9 mouse cellular contexts compared by ENCODE assay signal in the genomic region with DNA sequence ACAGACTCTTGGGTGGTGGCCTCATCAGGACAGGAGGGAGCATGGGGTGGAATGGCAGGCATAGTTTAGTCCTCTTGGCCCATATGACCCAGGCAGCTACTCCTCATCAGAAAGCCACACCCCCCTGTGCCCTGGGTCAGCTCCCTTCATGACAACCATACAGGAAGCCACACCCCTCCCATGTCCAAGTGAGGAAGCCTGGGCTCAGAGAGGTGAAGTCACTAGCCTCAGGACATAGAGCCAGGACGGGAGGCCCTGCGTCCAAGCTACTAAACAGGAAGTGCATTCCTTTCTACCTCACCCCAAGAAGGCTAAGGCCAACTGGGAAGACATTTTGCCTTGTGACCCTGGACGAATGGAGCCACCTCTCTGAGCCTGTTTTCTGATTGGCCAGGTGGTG. TPM values are rescaled to one million over a fixed set of nuclear protein-coding genes. Genes with fewer than 3 reads are reported as not detected.
DNase-seq lines count a peak whose midpoint lies in the region; ATAC-seq lines count a peak whose summit lies in the region.
"Had no signal": no experiment of that assay in that cellular context is flagged by ENCODE, and none has a peak within 500 bp of the region (broad histone marks: within the 10 kb centered on the region; RNA-seq: fewer than 3 reads in every experiment).

No protein-coding gene starts in this region.

- peaks cover 63% of the 10 kb centered on the region for H3K4me1 ChIP-seq in heart, embryonic 10.5 days
- H3K4me1 ChIP-seq in heart, embryonic 11.5 days (ENCODE audit: control insufficient read depth, insufficient read depth, low read length) = peaks cover 18% of the 10 kb centered on the region

- H3K9ac ChIP-seq in heart, embryonic 11.5 days (ENCODE audit: low read depth, low read length) = no peak overlapping the region

- H3K27me3 ChIP-seq in heart, embryonic 10.5 days (ENCODE audit: insufficient read depth, poor library complexity, severe bottlenecking) = no peaks in the 10 kb centered on the region
- H3K27me3 ChIP-seq in heart, embryonic 11.5 days (ENCODE audit: control insufficient read depth, insufficient read depth, low read length) = no peaks in the 10 kb centered on the region
- H3K27me3 ChIP-seq: megakaryocyte, embryonic 14.5 days had no signal

- 0 out of 2 replicates have a peak, but pooled peaks cover under 1% of the 10 kb centered on the region for H3K9me3 ChIP-seq in heart, embryonic 10.5 days
- no peaks in the 10 kb centered on the region; the same call in 1 of the 2 replicates for H3K9me3 ChIP-seq in heart, embryonic 11.5 days (replicated peaks; ENCODE audit: control insufficient read depth, low read length)

- 42% methylated on average over 3 of the region's 3 CpGs for WGBS in heart, embryonic 10.5 days
- WGBS in heart, embryonic 11.5 days (ENCODE audit: insufficient replicate concordance) = 31% methylated on average over 3 of the region's 3 CpGs

- no peak overlapping the region for H3K4me3 ChIP-seq in heart, embryonic 10.5 days
- H3K4me3 ChIP-seq in heart, embryonic 11.5 days (ENCODE audit: low read depth, low read length) = no peak overlapping the region
- H3K4me3 ChIP-seq: megakaryocyte, embryonic 14.5 days had no signal

- no peak for DNase-seq in heart, embryonic 10.5 days (ENCODE audit: low spot score)
- DNase-seq in embryo, embryonic 11 days = peak; percentile 48
- peak; percentile 57 for DNase-seq in kidney, postnatal 14 days
- DNase-seq in urinary bladder, postnatal 14 days (ENCODE audit: low spot score) = no peak
- DNase-seq in gastrocnemius, postnatal 14 days = no peak
- DNase-seq in left cerebral cortex, adult 18-20 months (ENCODE audit: low spot score in 2 of 2) = no peak

- H3K4me2 ChIP-seq in heart, embryonic 11.5 days = no peak overlapping the region

- ATAC-seq in heart, embryonic 11.5 days (replicated peaks; ENCODE audit: insufficient number of reproducible peaks, low FRiP score, low TSS enrichment) = no peak
- ATAC-seq in monocyte, adult 5-6 weeks (replicated peaks; ENCODE audit: insufficient number of reproducible peaks, low FRiP score, low TSS enrichment, poor library complexity, severe bottlenecking) = peak; percentile 58

- H3K36me3 ChIP-seq in heart, embryonic 10.5 days = peaks cover 4% of the 10 kb centered on the region; the same call in 1 of the 2 replicates
- H3K36me3 ChIP-seq in heart, embryonic 11.5 days (ENCODE audit: control insufficient read depth, insufficient read depth, low read length) = 0 out of 2 replicates have a peak, but pooled peaks cover 2% of the 10 kb centered on the region

- intact Hi-C loops in gastrocnemius, postnatal 14 days (cut with DNase I; ENCODE audit: low total_unique reads) = loop anchor here (10.0 kb wide), 1 partner anchor 321 kb away; a partner anchor contains a TSS

- H3K27ac ChIP-seq in heart, embryonic 10.5 days = peak overlapping the region; percentile 59
- no peak overlapping the region for H3K27ac ChIP-seq in heart, embryonic 11.5 days (ENCODE audit: low read depth, low read length)

RNA-seq across cellular contexts. Expression of a gene that starts 4.8 kb away (rescaled TPM):
- polyA plus RNA-seq in heart, embryonic 10.5 days (2016; fragmentation: Nextera tagmentation; extraction: Ambion mirVana) = 1.3 and 2.5 TPM in 2 replicates
- polyA plus RNA-seq in heart, embryonic 11.5 days (2014; fragmentation: Nextera tagmentation; extraction: Ambion mirVana) = 0.97 and 2.1 TPM in 2 replicates
- total RNA-seq in monocyte, adult 5-6 weeks (2017) = 0.21 to 0.58 TPM in 2 of 3 replicates, not detected in the other
- 1 to 10 TPM; 1.6 to 1.7 TPM for total RNA-seq in gastrocnemius, postnatal 14 days (2021)
- under 1 TPM; 0.33 to 0.59 TPM for total RNA-seq in left cerebral cortex, adult 18-20 months (2021)

Comparison
In these comparisons a context has a peak if more than half of its experiments do, and no peak if none do; other contexts are left out.
1. DNase-seq: peak in embryo, embryonic 11 days (single experiment) and kidney, postnatal 14 days (single experiment); none in heart, embryonic 10.5 days (single experiment), urinary bladder, postnatal 14 days (single experiment), gastrocnemius, postnatal 14 days (single experiment) and left cerebral cortex, adult 18-20 months (0 of 2).